Mouse (Mus musculus) MEL (cell line): Measurements from ENCODE around the gene Ccdc117. TPM values are rescaled to one million over a fixed set of nuclear protein-coding genes. Genes with fewer than 3 reads are reported as not detected.

ENCODE experiments used
- DNase-seq: peaks from one replicate; pipeline ENCODE4 v3.0.0; 2011; ENCODE audit warnings: low read depth, low spot score
- H3K27ac ChIP-seq: 2 replicates; pipeline ENCODE4 v1.5.1; 2012; ENCODE audit warnings: low read depth, mild to moderate bottlenecking, control low read depth, low read length, moderate library complexity; ENCODE audit not compliant: control insufficient read depth
- H3K27me3 ChIP-seq, 2 experiments: fragments of 150-350 bp in 1 of 2; sonication (generic) in 1 of 2; 2 replicates each; pipeline ENCODE4 v1.6.1; 2012; ENCODE audit warnings: low read length in 2 of 2, mild to moderate bottlenecking in 2 of 2, improper control_type of control experiment in 1 of 2, moderate library complexity in 1 of 2; ENCODE audit not compliant: insufficient read depth in 2 of 2, control insufficient read depth in 1 of 2
- H3K36me3 ChIP-seq, 2 experiments: 2 replicates each; pipeline ENCODE4 v1.6.1; 2012 to 2014; ENCODE audit warnings: low read length in 2 of 2, improper control_type of control experiment in 1 of 2, inconsistent platforms in 1 of 2, mild to moderate bottlenecking in 1 of 2; ENCODE audit not compliant: insufficient read depth in 2 of 2, control insufficient read depth in 1 of 2
- H3K4me1 ChIP-seq, 2 experiments: fragments of 150-350 bp in 1 of 2; sonication (generic) in 1 of 2; 2 replicates each; pipeline ENCODE4 v1.6.1; 2012; ENCODE audit warnings: low read length in 2 of 2, improper control_type of control experiment in 1 of 2, mild to moderate bottlenecking in 1 of 2; ENCODE audit not compliant: insufficient read depth in 2 of 2, control insufficient read depth in 1 of 2
- H3K4me3 ChIP-seq, 2 experiments: fragments of 150-350 bp in 1 of 2; sonication (generic) in 1 of 2; 2 replicates each; pipeline ENCODE4 v1.5.1; 2012; ENCODE audit warnings: low read depth in 2 of 2, low read length in 2 of 2, mild to moderate bottlenecking in 2 of 2, moderate library complexity in 2 of 2, control low read depth in 1 of 2, improper control_type of control experiment in 1 of 2; ENCODE audit not compliant: control insufficient read depth in 1 of 2, insufficient read depth in 1 of 2
- H3K79me2 ChIP-seq: 2 replicates; pipeline ENCODE4 v1.6.1; 2012; ENCODE audit warnings: mild to moderate bottlenecking, low read length, moderate library complexity; ENCODE audit not compliant: control insufficient read depth, poor library complexity, insufficient read depth
- H3K9ac ChIP-seq: 2 replicates; pipeline ENCODE4 v1.6.1; 2012; ENCODE audit warnings: low read depth, mild to moderate bottlenecking, control low read depth, low read length, moderate library complexity; ENCODE audit not compliant: control insufficient read depth, poor library complexity, severe bottlenecking
- H3K9me3 ChIP-seq: fragments of 150-350 bp; sonication (generic); replicated peaks from 2 replicates; pipeline ENCODE4 v1.6.1; 2012; ENCODE audit warnings: mild to moderate bottlenecking, low read length, improper control_type of control experiment, moderate library complexity; ENCODE audit not compliant: insufficient read depth
- BHLHE40 ChIP-seq: IDR thresholded peaks from 2 replicates; pipeline ENCODE4 v1.6.1; 2012; ENCODE audit warnings: low read depth, mild to moderate bottlenecking, inconsistent platforms, low read length, improper control_type of control experiment, borderline replicate concordance
- CHD2 ChIP-seq: IDR thresholded peaks from 2 replicates; pipeline ENCODE4 v1.6.1; 2011; ENCODE audit warnings: low read length, improper control_type of control experiment
- E2F4 ChIP-seq: IDR thresholded peaks from 2 replicates; pipeline ENCODE4 v1.6.1; 2011; ENCODE audit warnings: low read depth, low read length, improper control_type of control experiment, borderline replicate concordance
- EP300 ChIP-seq, 2 experiments: IDR thresholded peaks; 2 replicates each; pipeline ENCODE4 v1.6.1; 2011; ENCODE audit warnings: improper control_type of control experiment in 2 of 2, low read length in 2 of 2, low read depth in 1 of 2, mild to moderate bottlenecking in 1 of 2
- GABPA ChIP-seq: IDR thresholded peaks from 2 replicates; pipeline ENCODE4 v1.6.1; 2012; ENCODE audit warnings: low read depth, mild to moderate bottlenecking, inconsistent platforms, low read length, improper control_type of control experiment, moderate library complexity
- KAT2A ChIP-seq: conservative IDR thresholded peaks from 2 replicates; pipeline ENCODE4 v1.6.1; 2012; ENCODE audit warnings: low read depth, low read length, improper control_type of control experiment, inconsistent platforms
- MXI1 ChIP-seq: IDR thresholded peaks from 2 replicates; pipeline ENCODE4 v1.6.1; 2011; ENCODE audit warnings: mild to moderate bottlenecking, low read depth, low read length, improper control_type of control experiment
- MYB ChIP-seq: IDR thresholded peaks from 2 replicates; pipeline ENCODE4 v1.6.1; 2011; ENCODE audit warnings: mild to moderate bottlenecking, low read depth, low read length, improper control_type of control experiment
- NELFE ChIP-seq: IDR thresholded peaks from 2 replicates; pipeline ENCODE4 v1.6.1; 2011; ENCODE audit warnings: low read depth, low read length, improper control_type of control experiment
- NRF1 ChIP-seq: IDR thresholded peaks from 2 replicates; pipeline ENCODE4 v1.6.1; 2014; ENCODE audit warnings: low read depth, mild to moderate bottlenecking, inconsistent platforms, low read length, improper control_type of control experiment, moderate library complexity; ENCODE audit not compliant: poor library complexity, insufficient read depth, severe bottlenecking
- POLR2AphosphoS2 ChIP-seq: IDR thresholded peaks from 2 replicates; pipeline ENCODE4 v1.6.1; 2011; ENCODE audit warnings: low read length, improper control_type of control experiment
- POLR2AphosphoS5 ChIP-seq: IDR thresholded peaks from 2 replicates; pipeline ENCODE4 v1.6.1; 2012; ENCODE audit warnings: low read depth, borderline replicate concordance, mild to moderate bottlenecking, inconsistent platforms, low read length, moderate library complexity, mixed read lengths
- TAL1 ChIP-seq: IDR thresholded peaks from 2 replicates; pipeline ENCODE4 v1.6.1; 2012; ENCODE audit warnings: mild to moderate bottlenecking, inconsistent platforms, low read length, moderate library complexity, mixed read lengths
- UBTF ChIP-seq: IDR thresholded peaks from 2 replicates; pipeline ENCODE4 v1.6.1; 2012; ENCODE audit warnings: low read depth, mild to moderate bottlenecking, inconsistent platforms, low read length, improper control_type of control experiment, moderate library complexity, borderline replicate concordance; ENCODE audit not compliant: insufficient read depth
- USF1 ChIP-seq: IDR thresholded peaks from 2 replicates; pipeline ENCODE4 v1.6.1; 2014; ENCODE audit warnings: low read depth, mild to moderate bottlenecking, inconsistent platforms, low read length, improper control_type of control experiment, moderate library complexity
- USF2 ChIP-seq, 2 experiments: IDR thresholded peaks; 2 replicates each; pipeline ENCODE4 v1.6.1; 2011 to 2012; ENCODE audit warnings: improper control_type of control experiment in 2 of 2, low read length in 2 of 2, borderline replicate concordance in 1 of 2, inconsistent platforms in 1 of 2, low read depth in 1 of 2, mild to moderate bottlenecking in 1 of 2; ENCODE audit not compliant: insufficient read depth in 1 of 2
- ZC3H11A ChIP-seq: IDR thresholded peaks from 2 replicates; pipeline ENCODE4 v1.6.1; 2012; ENCODE audit warnings: low read depth, mild to moderate bottlenecking, inconsistent platforms, low read length, improper control_type of control experiment
- ZNF384 ChIP-seq: IDR thresholded peaks from 2 replicates; pipeline ENCODE4 v1.6.1; 2012; ENCODE audit warnings: low read depth, mild to moderate bottlenecking, inconsistent platforms, low read length, improper control_type of control experiment
- polyA plus RNA-seq, 2 experiments: library from polyadenylated mRNA; stranded (reverse) in 1 of 2; unstranded in 1 of 2; fragments of >175 nt in 1 of 2; fragments of >200 nt in 1 of 2; gene quantifications; 2 replicates each; pipeline versions ENCODE4 v1.2.1 to v1.2.4; 2012; ENCODE audit warnings: low replicate concordance in 2 of 2, low read depth in 1 of 2; ENCODE audit not compliant: insufficient read length in 2 of 2, insufficient read depth in 1 of 2, missing spikeins in 1 of 2
- total RNA-seq: library from RNA; depleted of rRNA; stranded (reverse); fragments of 300-350 nt; gene quantifications from 2 replicates; pipeline ENCODE4 v1.2.3, GENCODE M21; 2012

The Ccdc117 gene
- total and polyA plus RNA-seq, 3 experiments = 19.4 to 35.4 TPM; not detected in 1

DNA sequence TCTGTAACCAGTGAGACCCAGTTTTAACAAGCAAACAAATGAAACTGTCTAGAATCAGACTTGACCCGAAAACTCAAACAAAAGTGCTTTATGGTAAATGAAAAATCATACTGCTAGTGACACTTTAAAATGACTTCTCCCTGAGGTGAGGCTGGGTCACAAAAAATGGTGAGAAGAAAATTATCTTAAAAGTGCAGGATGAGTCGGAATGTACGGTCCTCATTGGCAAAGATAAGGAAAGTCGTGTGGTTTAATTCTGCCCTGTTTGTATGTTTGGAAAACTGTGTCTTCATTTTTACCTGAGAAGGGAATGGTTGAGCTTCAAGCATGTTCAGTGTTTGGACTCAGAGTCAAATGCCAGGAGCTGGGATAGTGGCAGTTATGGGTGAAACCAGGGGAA is 29.9 kb upstream of the Ccdc117 start (continued):
- TF ChIP-seq BHLHE40 (0 out of 2 replicates have a peak, but pooled peaks have one; percentile 26), ZNF384 (peak; percentile 74), NRF1 (no peak), UBTF (no peak), E2F4 (no peak), CHD2 (no peak), POLR2AphosphoS5 (no peak), GABPA (no peak), POLR2AphosphoS2 (peak; percentile 50; the same call in 1 of the 2 replicates), KAT2A (peak; percentile 36; the same call in 1 of the 2 replicates), USF2 (IDR thresholded peaks at IDR 0.05; ENCODE audit: borderline replicate concordance in 1 of 2, insufficient read depth in 1 of 2, low read depth in 1 of 2, low read length in 2 of 2) (no peak), NELFE (no peak), MYB (peak; percentile 44; the same call in 1 of the 2 replicates), MXI1 (no peak), EP300 (IDR thresholded peaks at IDR 0.05; ENCODE audit: low read depth in 1 of 2, low read length in 2 of 2) (peak; percentile 95 to 96), ZC3H11A (no peak), USF1 (no peak)

DNA sequence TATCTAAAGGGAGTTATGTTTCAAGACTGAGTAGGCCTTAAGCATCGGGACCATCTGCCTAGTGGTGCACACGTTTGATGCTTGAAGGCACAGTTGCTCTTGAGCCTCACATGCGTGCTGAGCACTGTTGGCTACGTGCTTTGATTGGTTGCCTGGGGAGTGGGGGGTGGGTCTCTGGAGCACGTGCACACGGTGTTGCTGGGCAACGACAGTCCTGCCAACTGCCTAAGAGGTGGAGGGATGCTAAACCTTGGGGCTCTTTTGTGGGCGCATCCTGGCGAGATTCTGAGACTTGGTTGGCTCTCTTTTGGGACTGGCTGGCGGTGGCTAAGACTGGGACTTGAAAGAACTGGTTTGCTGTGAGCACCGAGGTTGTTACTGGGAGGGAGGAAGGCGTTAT is 27.5 kb upstream of the Ccdc117 start, which contains the start of gene Ankrd36:
Ankrd36 (plus strand) TSS at position 211 of the 400 bp plus-strand sequence.
- Histone ChIP-seq H3K79me2 (no peaks in the 10 kb centered on the region), H3K9me3 (no peaks in the 10 kb centered on the region), H3K4me3 (no peak within 1 kb of the TSS), H3K4me1 (peaks cover 46 to 60% of the 10 kb centered on the region in 2 experiments), H3K27me3 (no peaks in the 10 kb centered on the region), H3K27ac (peak within 1 kb of the TSS; percentile 81), H3K36me3 (peaks cover 0 to 52% of the 10 kb centered on the region in 2 experiments; a peak in 2 of 4 replicates), H3K9ac (peak within 1 kb of the TSS; percentile 41)
- no peak for DNase-seq
- TF ChIP-seq TAL1 = no peak
